16 mouse cellular contexts compared by ENCODE assay signal in genomic region chr16:38181421-38181820, GRCm38 (mm10).
"Had no signal": no experiment of that assay in that cellular context is flagged by ENCODE, and none has a peak within 500 bp of the region (broad histone marks: within the 10 kb centered on the region; RNA-seq: fewer than 3 reads in every experiment).

No protein-coding gene starts in this region.

- H3K4me2 ChIP-seq: kidney, embryonic 15.5 days; limb, embryonic 15.5 days; liver, embryonic 13.5 days; lung, embryonic 15.5 days; midbrain, embryonic 11.5 days; neural tube, embryonic 12.5 days had no signal

- H3K4me3 ChIP-seq: kidney, embryonic 15.5 days; limb, embryonic 15.5 days; liver, embryonic 13.5 days; lung, embryonic 15.5 days; megakaryocyte, embryonic 14.5 days; neural tube, embryonic 12.5 days had no signal

- H3K36me3 ChIP-seq: limb, embryonic 15.5 days had no signal

- H3K4me1 ChIP-seq: kidney, embryonic 15.5 days; limb, embryonic 15.5 days; liver, embryonic 13.5 days; lung, embryonic 15.5 days; neural tube, embryonic 12.5 days had no signal

- H3K27me3 ChIP-seq: kidney, embryonic 15.5 days; limb, embryonic 15.5 days; liver, embryonic 13.5 days; lung, embryonic 15.5 days; megakaryocyte, embryonic 14.5 days; neural tube, embryonic 12.5 days had no signal

- H3K27ac ChIP-seq: kidney, embryonic 15.5 days; limb, embryonic 15.5 days; liver, embryonic 13.5 days; lung, embryonic 15.5 days; macrophage; neural tube, embryonic 12.5 days had no signal

- DNase-seq: kidney, adult 2 months; kidney, postnatal 36 days; layer of hippocampus, adult 9-11 months; left cerebral cortex, postnatal 4 days; liver, embryonic 13.5 days; liver, postnatal 0 days; lung, postnatal 14 days; thymus, postnatal 4 days had no signal

- ATAC-seq: intestine, embryonic 16.5 days; liver, postnatal 0 days had no signal

- H3K9me3 ChIP-seq: kidney, embryonic 15.5 days; limb, embryonic 15.5 days; liver, embryonic 13.5 days; lung, embryonic 15.5 days; megakaryocyte, embryonic 14.5 days; neural tube, embryonic 12.5 days had no signal

- H3K9ac ChIP-seq: kidney, embryonic 15.5 days; limb, embryonic 15.5 days; liver, embryonic 13.5 days; liver, postnatal 0 days; lung, embryonic 15.5 days; neural tube, embryonic 12.5 days had no signal
